Mouse (Mus musculus): ENCODE results near the gene Gpd1l.

Gene Gpd1l

DNA sequence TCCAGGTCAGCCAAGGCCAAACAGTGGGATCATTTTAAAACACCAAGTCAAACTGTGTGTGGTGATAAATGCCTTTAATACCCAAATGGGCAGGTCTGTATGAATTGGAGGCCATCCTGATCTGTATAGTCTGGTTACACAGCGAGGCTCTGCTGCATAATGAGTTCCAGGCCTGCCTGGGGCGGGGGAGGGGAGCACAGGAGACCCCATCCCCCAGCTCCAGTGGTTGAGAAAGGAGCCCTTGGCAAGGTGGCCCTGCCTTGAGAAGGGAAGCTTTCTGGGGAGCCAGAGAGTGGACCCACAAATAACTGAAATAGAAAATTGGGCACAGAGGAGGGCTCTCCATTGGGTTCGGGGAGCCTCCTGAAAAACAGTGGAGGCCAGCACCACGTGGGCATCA, 1.5 kb upstream of the Gpd1l start:
- Histone ChIP-seq H3K4me3 (replicated peaks; ENCODE audit: low read length) (no peak overlapping the region; the same call in 1 of the 2 replicates), H3K27me3 (ENCODE audit: insufficient read depth, low read length) (peaks cover 14% of the 10 kb centered on the region), H3K4me1 (replicated peaks; ENCODE audit: low read depth, low read length) (peaks cover 42% of the 10 kb centered on the region), H3K36me3 (ENCODE audit: insufficient read depth, low read length) (no peaks in the 10 kb centered on the region), H3K9me3 (ENCODE audit: low read length) (no peaks in the 10 kb centered on the region)
- TF ChIP-seq CTCF (conservative IDR thresholded peaks at IDR 0.05; ENCODE audit: low read length) (no peak), POU5F1 (IDR thresholded peaks at IDR 0.05; ENCODE audit: borderline replicate concordance, low read length) (no peak), NANOG (IDR thresholded peaks at IDR 0.05; ENCODE audit: borderline replicate concordance, low read length) (no peak)

DNA sequence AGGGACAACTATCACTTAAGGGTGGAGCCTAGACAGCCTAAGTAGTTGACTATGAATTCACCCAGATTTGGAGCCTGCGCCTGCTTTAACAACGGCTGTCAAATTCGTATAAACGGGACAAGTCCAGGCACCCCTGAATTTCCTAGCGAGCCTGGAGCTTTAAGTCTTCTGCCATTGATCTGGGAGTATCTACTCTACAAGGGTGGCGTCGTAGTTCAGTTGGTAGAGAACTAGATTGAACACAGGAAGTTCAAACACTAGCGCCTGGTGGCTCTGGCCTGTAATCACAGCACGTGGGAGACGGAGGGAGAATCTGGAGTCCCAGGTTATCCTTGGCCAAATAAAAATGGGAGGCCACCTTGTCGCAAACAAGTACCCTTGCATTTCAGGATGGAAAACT, 444 bp upstream of the Gpd1l start:
- peaks cover 45% of the 10 kb centered on the region for H3K4me1 ChIP-seq (replicated peaks; ENCODE audit: low read depth, low read length)
- no peaks in the 10 kb centered on the region for H3K36me3 ChIP-seq (ENCODE audit: insufficient read depth, low read length)
- H3K4me3 ChIP-seq (replicated peaks; ENCODE audit: low read length) = peak overlapping the region; percentile 87
- TF ChIP-seq CTCF (conservative IDR thresholded peaks at IDR 0.05; ENCODE audit: low read length) (no peak), NANOG (IDR thresholded peaks at IDR 0.05; ENCODE audit: borderline replicate concordance, low read length) (no peak), POU5F1 (IDR thresholded peaks at IDR 0.05; ENCODE audit: borderline replicate concordance, low read length) (no peak)
- no peaks in the 10 kb centered on the region for H3K9me3 ChIP-seq (ENCODE audit: low read length)
- H3K27me3 ChIP-seq (ENCODE audit: insufficient read depth, low read length) = peaks cover 14% of the 10 kb centered on the region

DNA sequence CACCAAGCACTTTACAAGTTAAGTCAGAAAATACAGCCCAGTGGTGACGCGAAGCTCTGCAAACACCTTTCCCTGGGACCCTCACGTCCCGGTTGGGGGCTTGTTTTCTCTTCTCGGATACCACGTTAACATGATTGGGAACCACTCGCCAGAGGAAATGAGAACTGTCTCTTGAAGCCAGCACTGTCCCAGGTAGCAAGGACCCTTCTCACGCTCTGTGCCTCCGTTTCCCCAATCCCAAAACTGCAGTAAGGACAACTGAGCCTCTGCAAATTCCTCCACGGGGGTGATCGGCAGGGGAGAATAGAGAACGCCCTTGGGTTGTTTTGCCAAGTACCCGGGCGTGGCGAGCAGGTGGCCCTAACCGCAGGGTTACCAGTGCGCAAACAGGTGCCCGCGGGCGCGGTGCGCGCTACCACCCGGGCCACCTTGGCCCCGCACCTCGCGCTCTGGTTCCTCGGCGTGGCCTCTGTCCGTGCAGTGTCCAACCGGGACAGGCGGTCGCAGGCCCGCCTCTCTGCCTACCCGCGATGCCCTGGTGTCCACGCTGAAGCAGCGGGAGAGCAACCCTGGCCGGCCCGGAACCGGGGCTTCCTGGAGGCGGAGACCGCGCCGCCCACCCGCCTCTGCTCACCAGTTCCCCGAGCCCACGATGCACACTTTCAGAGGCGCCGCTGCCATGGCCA, 607 bp downstream of the Gpd1l start:
- H3K4me3 ChIP-seq (replicated peaks; ENCODE audit: low read length) = peak overlapping the region; percentile 87
- peaks cover 53% of the 10 kb centered on the region for H3K4me1 ChIP-seq (replicated peaks; ENCODE audit: low read depth, low read length)
- H3K9me3 ChIP-seq (ENCODE audit: low read length) = no peaks in the 10 kb centered on the region
- H3K36me3 ChIP-seq (ENCODE audit: insufficient read depth, low read length) = no peaks in the 10 kb centered on the region
- TF ChIP-seq POU5F1 (IDR thresholded peaks at IDR 0.05; ENCODE audit: borderline replicate concordance, low read length) = no peak
- TF ChIP-seq CTCF (conservative IDR thresholded peaks at IDR 0.05; ENCODE audit: low read length) = no peak
- TF ChIP-seq NANOG (IDR thresholded peaks at IDR 0.05; ENCODE audit: borderline replicate concordance, low read length) = no peak
- peaks cover 14% of the 10 kb centered on the region for H3K27me3 ChIP-seq (ENCODE audit: insufficient read depth, low read length)

DNA sequence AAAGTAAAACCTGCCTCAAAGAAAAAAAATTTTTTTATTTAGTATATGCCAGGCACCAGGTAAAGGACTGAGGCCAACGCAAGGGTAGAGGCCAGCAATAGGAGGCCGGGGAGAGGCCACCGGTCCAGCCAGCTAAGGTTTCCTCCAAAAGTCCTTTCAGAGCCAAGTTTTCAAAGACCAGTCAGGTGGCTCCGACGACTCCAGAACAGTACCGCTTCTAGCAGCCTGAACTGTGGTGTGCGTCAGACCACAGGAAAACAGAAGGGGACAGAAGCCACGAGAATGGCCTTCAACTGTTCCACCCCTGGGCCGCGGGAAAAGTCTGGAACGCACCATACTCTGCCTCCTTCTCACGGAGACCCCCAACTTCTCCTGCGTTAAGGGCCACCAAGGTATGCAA, 1.2 kb downstream of the Gpd1l start:
- Histone ChIP-seq H3K36me3 (ENCODE audit: insufficient read depth, low read length) (no peaks in the 10 kb centered on the region), H3K4me3 (replicated peaks; ENCODE audit: low read length) (peak overlapping the region; percentile 87), H3K27me3 (ENCODE audit: insufficient read depth, low read length) (peaks cover 14% of the 10 kb centered on the region), H3K9me3 (ENCODE audit: low read length) (no peaks in the 10 kb centered on the region), H3K4me1 (replicated peaks; ENCODE audit: low read depth, low read length) (peaks cover 53% of the 10 kb centered on the region)
- TF ChIP-seq CTCF (conservative IDR thresholded peaks at IDR 0.05; ENCODE audit: low read length) (no peak), NANOG (IDR thresholded peaks at IDR 0.05; ENCODE audit: borderline replicate concordance, low read length) (no peak), POU5F1 (IDR thresholded peaks at IDR 0.05; ENCODE audit: borderline replicate concordance, low read length) (no peak)

DNA sequence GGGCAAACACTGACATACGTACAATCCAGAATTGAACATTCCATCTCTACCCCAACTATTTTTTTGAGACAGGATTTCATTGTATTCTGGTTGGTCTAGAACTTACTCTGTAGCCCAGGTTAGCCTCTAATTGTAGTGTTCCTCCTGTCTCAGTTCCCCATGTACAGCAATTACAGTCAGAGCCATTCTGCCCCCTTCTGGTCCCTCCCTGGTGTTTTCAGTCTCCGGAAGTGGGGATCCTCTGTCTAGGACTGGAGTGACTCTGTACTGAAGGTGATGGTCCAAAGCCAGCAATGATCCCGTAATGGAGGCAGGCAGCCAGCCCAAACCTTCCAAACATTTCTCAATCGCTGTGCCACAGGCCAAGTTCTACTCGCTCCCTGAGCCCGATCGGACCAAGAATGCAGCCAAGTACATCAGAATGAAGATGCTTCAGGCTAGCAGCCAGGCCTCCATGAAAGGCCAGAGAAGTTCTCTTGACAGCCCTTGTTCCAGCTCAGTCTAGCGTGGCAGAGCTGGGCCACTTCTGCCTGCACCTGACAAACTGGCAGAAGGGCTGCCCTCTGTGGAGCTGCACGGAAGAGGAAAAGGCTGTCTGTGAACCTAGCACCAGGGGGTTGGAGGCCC, 3.2 kb downstream of the Gpd1l start:
- H3K9me3 ChIP-seq (ENCODE audit: low read length) = no peaks in the 10 kb centered on the region
- H3K4me1 ChIP-seq (replicated peaks; ENCODE audit: low read depth, low read length) = peaks cover 54% of the 10 kb centered on the region
- TF ChIP-seq CTCF (conservative IDR thresholded peaks at IDR 0.05; ENCODE audit: low read length) (no peak), NANOG (IDR thresholded peaks at IDR 0.05; ENCODE audit: borderline replicate concordance, low read length) (no peak), POU5F1 (IDR thresholded peaks at IDR 0.05; ENCODE audit: borderline replicate concordance, low read length) (no peak)
- no peak overlapping the region for H3K4me3 ChIP-seq (replicated peaks; ENCODE audit: low read length)
- H3K36me3 ChIP-seq (ENCODE audit: insufficient read depth, low read length) = no peaks in the 10 kb centered on the region
- H3K27me3 ChIP-seq (ENCODE audit: insufficient read depth, low read length) = peaks cover 14% of the 10 kb centered on the region

DNA sequence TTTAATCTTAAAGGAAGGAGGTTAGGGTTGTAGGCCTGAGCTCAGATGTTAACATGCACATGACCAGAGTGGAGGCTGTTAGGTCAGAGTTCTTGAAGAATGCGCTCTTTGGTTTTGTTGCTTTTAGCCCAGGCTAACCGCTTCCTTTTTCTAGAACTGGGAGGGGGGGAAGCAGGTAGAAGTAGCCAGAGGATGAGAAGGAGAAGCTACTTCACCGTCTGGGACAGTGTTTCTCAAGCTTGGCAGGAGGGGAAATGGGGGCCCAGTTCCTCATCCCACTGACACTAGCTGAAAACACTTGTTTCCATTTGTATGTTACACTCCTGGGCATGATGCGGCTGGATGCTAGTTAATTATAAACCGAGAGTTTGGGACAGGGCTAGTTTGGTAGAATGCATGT, 8.2 kb downstream of the Gpd1l start:
- H3K4me3 ChIP-seq (replicated peaks; ENCODE audit: low read length) = no peak overlapping the region
- peaks cover 50% of the 10 kb centered on the region for H3K4me1 ChIP-seq (replicated peaks; ENCODE audit: low read depth, low read length)
- no peaks in the 10 kb centered on the region for H3K27me3 ChIP-seq (ENCODE audit: insufficient read depth, low read length)
- H3K36me3 ChIP-seq (ENCODE audit: insufficient read depth, low read length) = no peaks in the 10 kb centered on the region
- peaks cover 6% of the 10 kb centered on the region; the same call in 1 of the 2 replicates for H3K9me3 ChIP-seq (ENCODE audit: low read length)
- no peak for TF ChIP-seq NANOG (IDR thresholded peaks at IDR 0.05; ENCODE audit: borderline replicate concordance, low read length)
- no peak for TF ChIP-seq CTCF (conservative IDR thresholded peaks at IDR 0.05; ENCODE audit: low read length)
- TF ChIP-seq POU5F1 (IDR thresholded peaks at IDR 0.05; ENCODE audit: borderline replicate concordance, low read length) = no peak

DNA sequence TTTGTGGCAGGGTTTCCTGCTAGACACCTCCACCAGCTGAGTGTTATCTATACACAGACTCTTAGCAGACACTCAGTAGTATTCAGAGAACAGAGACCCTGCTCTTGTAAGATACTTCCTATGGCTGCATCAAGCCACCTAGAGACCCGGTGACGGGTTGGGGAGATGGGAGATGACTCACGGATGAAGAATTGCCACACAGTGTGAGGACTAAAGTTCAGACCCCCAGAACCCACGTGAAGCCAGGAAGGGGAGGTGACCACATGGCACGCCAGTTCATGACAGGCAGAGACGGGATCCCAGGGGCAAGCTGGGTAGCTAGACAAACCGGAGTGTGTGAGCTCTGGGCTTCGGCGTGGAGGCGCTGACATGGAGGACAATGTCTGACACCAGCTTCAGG, 8.7 kb downstream of the Gpd1l start:
- Histone ChIP-seq H3K27me3 (ENCODE audit: insufficient read depth, low read length) (no peaks in the 10 kb centered on the region), H3K4me3 (replicated peaks; ENCODE audit: low read length) (no peak overlapping the region)
- no peak for TF ChIP-seq NANOG (IDR thresholded peaks at IDR 0.05; ENCODE audit: borderline replicate concordance, low read length)
- TF ChIP-seq POU5F1 (IDR thresholded peaks at IDR 0.05; ENCODE audit: borderline replicate concordance, low read length) = no peak
- TF ChIP-seq CTCF (conservative IDR thresholded peaks at IDR 0.05; ENCODE audit: low read length) = no peak

DNA sequence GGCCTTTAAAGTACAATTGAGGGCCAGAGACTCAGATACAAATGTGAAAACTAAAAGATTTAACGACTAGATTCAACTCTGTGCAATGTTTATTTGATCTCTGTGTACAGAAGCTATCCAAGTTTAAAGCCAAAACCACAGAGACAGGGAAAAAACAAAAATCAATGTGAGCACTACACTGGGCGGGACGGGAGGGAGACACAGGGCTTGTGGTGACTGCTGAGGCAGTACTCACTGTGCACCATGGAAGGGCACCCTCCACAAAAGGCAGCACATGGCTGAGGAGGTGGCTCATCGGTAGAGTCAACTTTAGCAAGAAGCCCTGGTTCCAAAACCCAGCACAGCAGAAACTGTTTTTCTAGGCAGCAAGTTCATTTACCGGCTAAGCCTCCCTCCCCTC, 9.3 kb downstream of the Gpd1l start:
- no peak overlapping the region for H3K4me3 ChIP-seq (replicated peaks; ENCODE audit: low read length)
- peaks cover 51% of the 10 kb centered on the region for H3K4me1 ChIP-seq (replicated peaks; ENCODE audit: low read depth, low read length)
- peaks cover 6% of the 10 kb centered on the region; the same call in 1 of the 2 replicates for H3K9me3 ChIP-seq (ENCODE audit: low read length)
- no peaks in the 10 kb centered on the region for H3K27me3 ChIP-seq (ENCODE audit: insufficient read depth, low read length)
- no peaks in the 10 kb centered on the region for H3K36me3 ChIP-seq (ENCODE audit: insufficient read depth, low read length)
- TF ChIP-seq POU5F1 (IDR thresholded peaks at IDR 0.05; ENCODE audit: borderline replicate concordance, low read length) (no peak), NANOG (IDR thresholded peaks at IDR 0.05; ENCODE audit: borderline replicate concordance, low read length) (no peak), CTCF (conservative IDR thresholded peaks at IDR 0.05; ENCODE audit: low read length) (no peak)

More for the DNA sequence above, 8.7 kb downstream of the Gpd1l start:
- Histone ChIP-seq H3K4me1 (replicated peaks; ENCODE audit: low read depth, low read length) (peaks cover 51% of the 10 kb centered on the region), H3K36me3 (ENCODE audit: insufficient read depth, low read length) (no peaks in the 10 kb centered on the region), H3K9me3 (ENCODE audit: low read length) (peaks cover 6% of the 10 kb centered on the region; the same call in 1 of the 2 replicates)
